Mouse (Mus musculus) testis, adult 2 months (tissue): Measurements from ENCODE around the gene Cdh1.

Source experiments
- CTCF ChIP-seq: fragments of 200-500 bp; IDR thresholded peaks from 2 replicates; pipeline ENCODE4 v1.5.1; 2012; ENCODE audit warnings: low read depth, mild to moderate bottlenecking, inconsistent platforms, low read length, moderate library complexity; ENCODE audit not compliant: control insufficient read depth, insufficient read depth, insufficient replicate concordance
- POLR2A ChIP-seq: fragments of 200-500 bp; IDR thresholded peaks from 2 replicates; pipeline ENCODE4 v1.6.1; 2012; ENCODE audit warnings: low read depth, mild to moderate bottlenecking, inconsistent platforms, low read length, moderate library complexity; ENCODE audit not compliant: control insufficient read depth

GRCm38 (mm10) chr8:106674318-106674717, 71.2 kb downstream of the Cdh1 start:
- no peak for TF ChIP-seq POLR2A
- no peak for TF ChIP-seq CTCF
